Mouse (Mus musculus) cerebellum, postnatal 4 days (tissue): ENCODE results near the gene Kng1.
"Not testable (repeated sequence)": the region's sequence is repeated elsewhere in the genome, so short reads cannot be mapped to it uniquely, and the experiment has no call there.

ENCODE experiments used
- DNase-seq, 2 experiments: peaks; one replicate each; pipeline ENCODE4 v3.0.0; 2022; ENCODE audit warnings: low spot score in 2 of 2, mixed read lengths in 1 of 2

Gene Kng1

GRCm38 (mm10) chr16:23094136-23094535 lies 36.5 kb downstream of the Kng1 start:
- no peak for DNase-seq

GRCm38 (mm10) chr16:23095581-23095980 lies 37.9 kb downstream of the Kng1 start:
- DNase-seq = not testable (repeated sequence)

GRCm38 (mm10) chr16:23096886-23097285 lies 39.2 kb downstream of the Kng1 start:
- DNase-seq = not testable (repeated sequence)

GRCm38 (mm10) chr16:23097290-23098104 lies 39.8 kb downstream of the Kng1 start:
- not testable (repeated sequence) for DNase-seq

- DNase-seq = not testable (repeated sequence)
These were observed 40.4 kb downstream of the Kng1 start for GRCm38 (mm10) chr16:23098105-23098452.

GRCm38 (mm10) chr16:23099632-23100031 lies 42.0 kb downstream of the Kng1 start:
- DNase-seq = no peak

GRCm38 (mm10) chr16:23100099-23100575 lies 42.5 kb downstream of the Kng1 start:
- no peak for DNase-seq

- DNase-seq = no peak
These were observed 42.9 kb downstream of the Kng1 start for GRCm38 (mm10) chr16:23100613-23101012.

GRCm38 (mm10) chr16:23102340-23103037 lies 44.8 kb downstream of the Kng1 start:
- no peak for DNase-seq

DNA sequence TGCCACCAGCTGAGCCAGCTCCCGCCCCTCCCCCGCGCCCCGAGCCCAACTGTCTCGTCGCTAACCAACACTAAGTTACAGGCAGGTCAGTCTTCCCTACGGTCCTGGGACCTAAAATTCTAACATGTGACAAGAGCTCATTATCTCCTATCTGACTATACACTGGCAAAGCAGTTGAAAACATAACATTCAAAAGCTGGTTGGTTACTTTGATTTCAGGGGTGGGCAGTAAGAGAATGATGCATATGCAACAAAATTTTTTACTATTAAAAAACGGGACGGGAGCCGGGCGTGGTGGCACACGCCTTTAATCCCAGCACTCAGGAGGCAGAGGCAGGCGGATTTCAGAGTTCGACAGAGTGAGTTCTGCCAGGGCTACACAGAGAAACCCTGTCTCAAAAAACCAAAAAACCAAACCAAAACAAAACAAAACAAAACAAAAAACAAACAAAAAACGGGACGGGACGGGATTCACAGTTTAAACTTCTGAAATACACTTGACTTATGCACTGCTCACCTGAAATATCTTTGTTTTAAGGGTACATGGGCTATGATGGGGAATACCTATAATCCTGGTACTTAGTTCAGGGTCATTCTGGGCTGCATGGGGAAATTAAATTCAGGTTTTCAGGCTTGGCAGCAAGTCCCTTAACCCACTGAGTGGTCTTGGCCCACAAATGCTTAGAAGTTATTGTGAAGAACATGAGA lies 45.5 kb downstream of the Kng1 start:
- DNase-seq = no peak

DNA sequence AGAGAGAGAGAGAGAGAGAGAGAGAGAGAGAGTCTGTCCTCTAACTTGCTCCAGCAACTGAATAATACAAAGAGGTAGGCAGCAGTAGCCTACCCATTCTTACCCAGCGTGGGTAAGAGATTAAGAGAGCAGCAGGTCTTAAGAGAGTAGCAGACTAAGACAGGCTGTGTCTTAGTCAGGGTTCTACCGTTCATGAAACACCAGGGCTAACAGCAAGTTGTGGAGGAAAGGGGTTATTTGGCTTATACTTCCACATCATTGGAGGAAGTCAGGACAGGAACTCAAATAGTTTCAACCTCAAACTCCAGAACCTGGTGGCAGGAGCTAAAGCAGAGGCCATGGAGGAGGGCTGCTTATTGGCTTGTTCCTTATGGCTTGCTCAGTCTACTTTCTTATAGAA lies 46.2 kb downstream of the Kng1 start:
- DNase-seq = no peak

DNA sequence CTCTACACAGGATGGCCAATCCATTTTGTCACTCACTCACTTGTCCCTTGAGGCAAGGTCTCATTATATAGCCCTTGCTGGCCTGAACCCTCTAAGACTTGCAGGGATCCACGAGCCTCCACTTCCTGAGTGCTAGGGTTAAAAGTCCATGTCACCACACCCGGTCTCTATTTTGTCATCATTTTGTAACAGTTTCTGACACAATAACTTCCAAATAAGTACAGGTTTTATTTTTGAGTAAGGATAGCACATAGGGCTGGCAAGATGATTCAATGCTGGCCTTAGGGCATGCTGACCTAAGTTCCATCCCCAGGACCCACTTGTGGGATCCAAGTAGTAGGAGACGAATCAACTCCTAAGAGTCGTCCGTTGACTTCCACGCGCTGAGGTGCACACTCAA lies 48.5 kb downstream of the Kng1 start:
- DNase-seq = no peak

- DNase-seq = peak; percentile 85 to 92
These were observed 49.7 kb downstream of the Kng1 start, which contains the start of gene Eif4a2 for GRCm38 (mm10) chr16:23107231-23107942. Eif4a2 (plus strand) TSS chr16:23107444.

DNA sequence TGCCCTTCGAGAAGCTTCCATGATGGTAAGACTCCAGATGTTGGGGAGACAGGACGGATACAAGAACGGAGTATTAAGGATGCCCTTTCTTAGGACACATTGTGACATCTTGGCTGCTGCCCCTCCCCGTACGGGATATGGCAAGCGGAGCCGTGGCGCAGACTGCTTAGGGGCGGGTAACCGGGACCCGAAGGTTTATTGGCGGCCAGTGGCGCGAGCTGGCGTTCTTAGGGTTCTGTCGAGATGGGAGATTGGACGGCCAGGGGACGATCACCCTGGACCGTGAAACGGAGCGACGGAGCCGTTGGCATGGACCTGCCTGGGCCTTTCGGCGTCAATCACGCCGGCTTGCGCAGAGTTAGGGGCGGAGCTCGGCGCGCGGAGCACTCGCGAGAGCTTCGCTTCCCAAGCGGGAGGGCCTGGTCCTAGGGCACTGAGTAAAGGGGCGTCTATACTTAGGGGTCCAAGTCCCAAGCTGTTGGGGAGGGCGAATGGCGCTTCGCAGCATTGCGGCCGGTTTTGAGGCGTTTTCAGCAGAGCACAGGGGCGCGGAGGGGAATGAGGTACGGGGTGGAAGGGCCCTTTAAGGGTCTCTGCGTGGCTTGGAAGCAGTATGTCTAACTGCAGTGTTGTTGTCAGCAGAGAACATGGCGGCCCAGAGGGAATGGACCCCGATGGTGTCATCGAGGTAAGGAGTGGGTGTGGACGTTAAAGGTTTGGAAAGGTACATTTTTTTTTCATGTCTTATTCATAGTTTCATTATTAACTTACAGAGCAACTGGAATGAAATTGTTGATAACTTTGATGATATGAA lies 50.5 kb downstream of the Kng1 start:
- peak; percentile 71 to 84 for DNase-seq

DNA sequence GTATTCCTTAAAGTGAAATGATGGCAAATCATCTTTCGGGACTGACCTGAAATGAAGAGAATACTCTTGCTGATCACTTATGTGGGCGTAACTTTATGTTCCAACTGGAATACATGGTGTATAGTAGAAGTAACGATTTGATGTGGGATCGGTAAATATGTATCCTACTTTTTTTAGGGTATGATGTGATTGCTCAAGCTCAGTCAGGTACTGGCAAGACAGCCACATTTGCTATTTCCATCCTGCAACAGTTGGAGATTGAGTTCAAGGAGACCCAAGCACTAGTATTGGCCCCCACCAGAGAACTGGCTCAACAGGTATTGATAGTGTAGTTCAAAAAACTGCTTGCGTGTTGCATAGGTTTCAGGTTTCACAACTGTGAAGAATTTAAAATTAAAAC lies 51.3 kb downstream of the Kng1 start:
- no peak for DNase-seq

DNA sequence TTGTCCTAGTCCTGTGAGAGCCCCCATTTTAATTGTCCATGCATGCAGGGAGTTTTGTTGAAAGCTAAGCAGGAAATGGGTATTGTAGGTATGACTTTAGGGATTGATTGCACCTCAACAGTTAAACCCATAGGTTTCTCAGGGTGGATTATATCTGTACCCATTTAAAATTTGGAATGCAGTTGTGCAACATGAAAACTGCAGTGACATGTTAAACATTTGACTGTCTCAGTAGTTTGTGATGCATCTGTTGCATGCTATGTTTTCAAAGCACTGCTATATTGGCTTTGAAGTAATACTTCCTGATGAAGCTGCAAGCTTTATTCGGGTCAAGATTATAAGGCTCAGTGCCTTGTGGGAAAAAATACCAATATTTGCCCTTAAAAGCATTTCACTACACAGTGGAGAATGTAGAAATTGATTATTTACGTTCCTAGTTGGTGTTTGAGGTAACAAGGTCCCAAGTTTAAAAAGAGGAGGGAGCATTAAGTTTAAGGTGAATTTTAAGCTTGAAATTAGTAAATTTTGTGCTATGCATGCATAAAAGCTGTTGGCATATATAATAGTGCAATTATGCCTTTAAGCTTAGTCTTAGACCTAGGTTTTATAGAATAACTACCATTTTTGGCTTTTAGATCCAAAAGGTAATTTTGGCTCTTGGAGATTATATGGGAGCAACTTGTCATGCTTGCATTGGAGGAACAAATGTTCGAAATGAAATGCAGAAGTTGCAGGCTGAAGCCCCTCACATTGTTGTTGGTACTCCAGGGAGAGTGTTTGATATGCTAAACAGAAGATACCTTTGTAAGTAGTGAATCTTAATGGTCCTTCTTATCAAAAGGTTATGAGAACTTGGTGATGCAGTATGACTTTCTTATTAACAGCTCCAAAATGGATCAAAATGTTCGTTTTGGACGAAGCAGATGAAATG lies 52.0 kb downstream of the Kng1 start:
- no peak for DNase-seq

DNA sequence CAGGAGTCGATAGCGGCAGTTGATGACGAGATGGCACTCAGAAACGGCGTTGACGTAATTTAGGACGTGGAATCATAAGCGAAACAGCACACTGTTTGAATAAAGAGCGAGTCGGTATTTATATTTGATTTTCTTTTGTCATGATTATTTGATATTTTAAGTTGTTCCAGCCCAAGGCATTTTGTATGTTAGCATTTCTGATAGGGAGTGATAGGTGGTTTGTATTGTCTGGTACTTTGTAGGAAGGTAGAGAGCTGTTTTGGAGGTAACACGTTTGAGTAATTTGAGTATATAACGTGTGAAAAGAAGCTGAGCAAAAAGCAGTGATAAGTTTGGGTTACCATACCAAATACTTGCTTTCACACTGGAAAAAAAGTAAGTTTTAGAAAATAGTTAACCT lies 54.7 kb downstream of the Kng1 start:
- no peak for DNase-seq

- DNase-seq = no peak
These were observed 55.3 kb downstream of the Kng1 start for GRCm38 (mm10) chr16:23112861-23113435.

DNA sequence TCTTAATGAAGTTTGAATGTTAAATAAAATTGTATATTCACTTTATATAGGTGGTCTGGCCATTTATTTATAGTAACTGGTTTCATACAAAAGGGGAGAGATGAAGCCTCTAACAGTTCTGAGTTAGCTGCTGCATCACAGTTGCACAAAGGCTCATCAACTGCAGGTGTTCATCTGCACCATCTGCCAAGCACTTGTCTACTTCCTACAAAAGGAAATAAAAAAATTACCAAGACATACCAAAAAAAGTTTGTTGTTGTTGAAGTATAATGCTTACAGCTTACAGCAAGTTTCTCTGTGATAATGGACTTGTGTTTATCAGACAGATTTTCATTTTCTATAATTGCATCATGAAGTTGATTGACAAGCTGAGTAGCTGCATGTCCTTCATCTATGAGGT lies 56.2 kb downstream of the Kng1 start:
- no peak for DNase-seq
